Mouse (Mus musculus) stomach, postnatal 0 days (tissue): ENCODE results near the gene Loxl3. TPM values are rescaled to one million over a fixed set of nuclear protein-coding genes. Genes with fewer than 3 reads are reported as not detected.

Experiments
- ATAC-seq: fragments of 200-750 bp; cut with Nextera tagmentation; 2 replicates; pipeline ENCODE4 v1.8.0; 2017; ENCODE audit not compliant: low FRiP score, low TSS enrichment
- DNase-seq: peaks from one replicate; pipeline ENCODE4 v3.0.0-alpha.2; 2016; ENCODE audit warnings: low spot score
- H3K27ac ChIP-seq: fragments of 300-500 bp; sonication (generic); replicated peaks from 2 replicates; pipeline ENCODE4 v1.5.1; 2014; ENCODE audit warnings: mild to moderate bottlenecking, control low read depth
- H3K27me3 ChIP-seq: fragments of 300-500 bp; sonication (generic); 2 replicates; pipeline ENCODE4 v1.6.1; 2014; ENCODE audit warnings: low read length; ENCODE audit not compliant: control insufficient read depth, insufficient read depth
- H3K36me3 ChIP-seq: fragments of 300-500 bp; sonication (generic); 2 replicates; pipeline ENCODE4 v1.6.1; 2014; ENCODE audit warnings: low read length, mixed read lengths; ENCODE audit not compliant: control insufficient read depth, insufficient read depth
- H3K4me1 ChIP-seq: fragments of 300-500 bp; sonication (generic); replicated peaks from 2 replicates; pipeline ENCODE4 v1.6.1; 2014; ENCODE audit warnings: antibody characterized with exemption; ENCODE audit not compliant: control insufficient read depth, insufficient read depth
- H3K4me2 ChIP-seq: fragments of 300-500 bp; sonication (generic); replicated peaks from 2 replicates; pipeline ENCODE4 v1.6.1; 2014; ENCODE audit warnings: low read depth, mild to moderate bottlenecking, control low read depth, moderate library complexity
- H3K4me3 ChIP-seq: fragments of 300-500 bp; sonication (generic); 2 replicates; pipeline ENCODE4 v1.5.1; 2014; ENCODE audit warnings: low read depth, low read length, control low read depth
- H3K9ac ChIP-seq: fragments of 300-500 bp; sonication (generic); 2 replicates; pipeline ENCODE4 v1.6.1; 2014; ENCODE audit warnings: mild to moderate bottlenecking, low read length, control low read depth, mixed read lengths
- H3K9me3 ChIP-seq: fragments of 300-500 bp; sonication (generic); 2 replicates; pipeline ENCODE4 v1.6.1; 2016; ENCODE audit warnings: low read length; ENCODE audit not compliant: control insufficient read depth
- CTCF ChIP-seq: IDR thresholded peaks from 2 replicates; pipeline ENCODE4 v1.5.1; 2016; ENCODE audit warnings: antibody characterized with exemption, low read depth, mild to moderate bottlenecking, moderate library complexity
- EP300 ChIP-seq: optimal IDR thresholded peaks from 2 replicates; pipeline ENCODE3; 2016; ENCODE audit warnings: antibody characterized with exemption
- WGBS: fragments of 180-500 bp; shearing (Covaris S2); extraction: QIAGEN DNeasy Blood & Tissue Kit; methylation state at CpG from one replicate; pipeline ENCODE4 v1.1.7; 2014; 5-methylcytosine and 5-hydroxymethylcytosine counted together
- polyA plus RNA-seq: library from polyadenylated mRNA; unstranded; fragments of >200 nt; fragmentation: Nextera tagmentation; extraction: Ambion mirVana; gene quantifications from 2 replicates; pipeline ENCODE4 v1.2.1, GENCODE M21; 2015

Loxl3 gene
- 5.5 and 6.1 TPM in 2 replicates for polyA plus RNA-seq

- ATAC-seq (peak; percentile 78), DNase-seq (peak; percentile 81)
- H3K4me3 ChIP-seq = peak within 1 kb of the TSS; percentile 65
- peak within 1 kb of the TSS; percentile 80 for H3K4me2 ChIP-seq
- H3K27ac ChIP-seq = peak within 1 kb of the TSS; percentile 82
- H3K9me3 ChIP-seq = no peaks in the 10 kb centered on the region
- H3K27me3 ChIP-seq = no peaks in the 10 kb centered on the region
- peak within 1 kb of the TSS; percentile 68 for H3K9ac ChIP-seq
- TF ChIP-seq CTCF = no peak
- TF ChIP-seq EP300 = no peak
- no peaks in the 10 kb centered on the region for H3K4me1 ChIP-seq
- H3K36me3 ChIP-seq = no peaks in the 10 kb centered on the region
- under 1% methylated on average over 49 of the region's 51 CpGs for WGBS
Measured at GRCm38 (mm10) chr6:83033249-83034185, at the start of gene Loxl3, which contains the start of gene Dok1. Gene Loxl3, plus strand, starts transcription at chr6:83034173. Gene Dok1, minus strand, starts transcription at chr6:83033471.

- ATAC-seq (no peak), DNase-seq (no peak)
- Histone ChIP-seq H3K27me3 (no peaks in the 10 kb centered on the region), H3K4me1 (no peaks in the 10 kb centered on the region), H3K9me3 (no peaks in the 10 kb centered on the region), H3K36me3 (no peaks in the 10 kb centered on the region), H3K4me3 (no peak overlapping the region), H3K27ac (no peak overlapping the region), H3K4me2 (no peak overlapping the region), H3K9ac (no peak overlapping the region)
- no peak for TF ChIP-seq EP300
- TF ChIP-seq CTCF = no peak
- WGBS = 19% methylated on average over 9 of the region's 9 CpGs
Measured at GRCm38 (mm10) chr6:82987411-82987971, 46.5 kb upstream of the Loxl3 start.

- Histone ChIP-seq H3K4me3 (no peak overlapping the region), H3K4me1 (no peaks in the 10 kb centered on the region), H3K9me3 (no peaks in the 10 kb centered on the region), H3K36me3 (no peaks in the 10 kb centered on the region), H3K27me3 (no peaks in the 10 kb centered on the region), H3K9ac (no peak overlapping the region), H3K4me2 (no peak overlapping the region), H3K27ac (no peak overlapping the region)
- WGBS = 38% methylated on average over 1 of the region's 1 CpGs
- ATAC-seq = no peak
- no peak for DNase-seq
- no peak for TF ChIP-seq EP300
- no peak for TF ChIP-seq CTCF
Measured at GRCm38 (mm10) chr6:82993696-82994095, 40.3 kb upstream of the Loxl3 start.

- no peaks in the 10 kb centered on the region for H3K27me3 ChIP-seq
- H3K4me1 ChIP-seq = no peaks in the 10 kb centered on the region
- no peak for ATAC-seq
- H3K4me3 ChIP-seq = no peak overlapping the region
- no peak overlapping the region for H3K9ac ChIP-seq
- H3K9me3 ChIP-seq = no peaks in the 10 kb centered on the region
- no peaks in the 10 kb centered on the region for H3K36me3 ChIP-seq
- 59% methylated on average over 7 of the region's 7 CpGs for WGBS
- TF ChIP-seq EP300 = no peak
- no peak for TF ChIP-seq CTCF
- H3K27ac ChIP-seq = no peak overlapping the region
- DNase-seq = no peak
- H3K4me2 ChIP-seq = no peak overlapping the region
Measured at GRCm38 (mm10) chr6:82994372-82994771, 39.6 kb upstream of the Loxl3 start.

GRCm38 (mm10) chr6:82996740-82997315, 37.1 kb upstream of the Loxl3 start:
- Histone ChIP-seq H3K27me3 (no peaks in the 10 kb centered on the region), H3K4me2 (peak overlapping the region; percentile 33), H3K4me1 (no peaks in the 10 kb centered on the region), H3K9me3 (no peaks in the 10 kb centered on the region), H3K4me3 (no peak overlapping the region), H3K9ac (no peak overlapping the region), H3K27ac (no peak overlapping the region; the same call in 1 of the 2 replicates), H3K36me3 (no peaks in the 10 kb centered on the region)
- ATAC-seq (peak; percentile 96), DNase-seq (peak; percentile 90)
- 8% methylated on average over 11 of the region's 11 CpGs for WGBS
- TF ChIP-seq CTCF = peak; percentile 96
- TF ChIP-seq EP300 = no peak
